Mouse (Mus musculus): ENCODE measurements around the gene Btg2. TPM values are rescaled to one million over a fixed set of nuclear protein-coding genes. Genes with fewer than 3 reads are reported as not detected.
A peak's percentile ranks its signal among the peaks of the same experiment; 100 is the strongest.

Gene Btg2
- polyA plus RNA-seq, 1 experiment from 2014 or later: 105 TPM

- peaks cover 37% of the 10 kb centered on the region for H3K4me1 ChIP-seq
- WGBS: 82% methylated on average over 8 of the region's 8 CpGs
- H3K9me3 ChIP-seq (replicated peaks): no peaks in the 10 kb centered on the region
These were observed 4.8 kb upstream of the Btg2 start for GRCm38 (mm10) chr1:134083676-134084075.

GRCm38 (mm10) chr1:134082987-134083516, 4.1 kb upstream of the Btg2 start:
- ATAC-seq (ENCODE audit: low FRiP score): no peak
- Histone ChIP-seq H3K27me3 (no peaks in the 10 kb centered on the region; the same call in 1 of the 2 replicates), H3K9ac (peak overlapping the region; percentile 5; the same call in 1 of the 2 replicates), H3K4me2 (replicated peaks) (no peak overlapping the region), H3K27ac (no peak overlapping the region), H3K36me3 (no peaks in the 10 kb centered on the region), H3K4me3 (no peak overlapping the region), H3K4me1 (peaks cover 42% of the 10 kb centered on the region), H3K9me3 (replicated peaks) (no peaks in the 10 kb centered on the region)
- 54% methylated on average over 11 of the region's 11 CpGs for WGBS

More at GRCm38 (mm10) chr1:134083676-134084075, 4.8 kb upstream of the Btg2 start:
- Histone ChIP-seq H3K9ac (no peak overlapping the region), H3K4me3 (no peak overlapping the region), H3K36me3 (no peaks in the 10 kb centered on the region), H3K27me3 (no peaks in the 10 kb centered on the region; the same call in 1 of the 2 replicates), H3K4me2 (replicated peaks) (no peak overlapping the region), H3K27ac (no peak overlapping the region)
- no peak for ATAC-seq (ENCODE audit: low FRiP score)

GRCm38 (mm10) chr1:134080881-134081450, 2.0 kb upstream of the Btg2 start:
- 84% methylated on average over 5 of the region's 5 CpGs for WGBS
- ATAC-seq (ENCODE audit: low FRiP score): no peak
- Histone ChIP-seq H3K27me3 (no peaks in the 10 kb centered on the region; the same call in 1 of the 2 replicates), H3K4me2 (replicated peaks) (no peak overlapping the region), H3K27ac (no peak overlapping the region), H3K9ac (no peak overlapping the region), H3K4me1 (peaks cover 47% of the 10 kb centered on the region), H3K4me3 (no peak overlapping the region), H3K36me3 (0 out of 2 replicates have a peak, but pooled peaks cover 1% of the 10 kb centered on the region), H3K9me3 (replicated peaks) (no peaks in the 10 kb centered on the region)

- Histone ChIP-seq H3K4me2 (replicated peaks) (no peak overlapping the region), H3K9me3 (replicated peaks) (no peaks in the 10 kb centered on the region), H3K27me3 (no peaks in the 10 kb centered on the region), H3K27ac (peak overlapping the region; percentile 79), H3K4me3 (no peak overlapping the region), H3K36me3 (peaks cover 7% of the 10 kb centered on the region; the same call in 1 of the 2 replicates), H3K9ac (no peak overlapping the region), H3K4me1 (peaks cover 50% of the 10 kb centered on the region)
- ATAC-seq (ENCODE audit: low FRiP score): no peak
- 74% methylated on average over 4 of the region's 4 CpGs for WGBS
These were observed 1.5 kb upstream of the Btg2 start for GRCm38 (mm10) chr1:134080406-134080805.

- peak overlapping the region; percentile 79 for H3K27ac ChIP-seq
- peaks cover 11% of the 10 kb centered on the region for H3K36me3 ChIP-seq
- H3K4me1 ChIP-seq: peaks cover 56% of the 10 kb centered on the region
- H3K27me3 ChIP-seq: no peaks in the 10 kb centered on the region
- ATAC-seq (ENCODE audit: low FRiP score): peak; percentile 27; the same call in 1 of the 2 replicates
- 5% methylated on average over 9 of the region's 9 CpGs for WGBS
- peak overlapping the region; percentile 67 for H3K4me2 ChIP-seq (replicated peaks)
- peak overlapping the region; percentile 74 for H3K9ac ChIP-seq
- H3K9me3 ChIP-seq (replicated peaks): no peaks in the 10 kb centered on the region
- H3K4me3 ChIP-seq: peak overlapping the region; percentile 71
These were observed 700 bp upstream of the Btg2 start for GRCm38 (mm10) chr1:134079477-134080163.

- Histone ChIP-seq H3K9me3 (replicated peaks) (no peaks in the 10 kb centered on the region), H3K27ac (peak overlapping the region; percentile 79), H3K4me1 (peaks cover 60% of the 10 kb centered on the region), H3K9ac (peak overlapping the region; percentile 74), H3K4me3 (peak overlapping the region; percentile 71), H3K36me3 (peaks cover 13% of the 10 kb centered on the region), H3K27me3 (no peaks in the 10 kb centered on the region), H3K4me2 (replicated peaks) (peak overlapping the region; percentile 67)
- ATAC-seq (ENCODE audit: low FRiP score): peak; percentile 33
- 9% methylated on average over 19 of the region's 19 CpGs for WGBS
These were observed 692 bp downstream of the Btg2 start for GRCm38 (mm10) chr1:134078061-134078795.

- H3K4me1 ChIP-seq: peaks cover 54% of the 10 kb centered on the region
These were observed 1.4 kb downstream of the Btg2 start for GRCm38 (mm10) chr1:134077389-134078060.

GRCm38 (mm10) chr1:134076789-134077188, 2.1 kb downstream of the Btg2 start:
- H3K4me1 ChIP-seq: peaks cover 55% of the 10 kb centered on the region
- H3K9me3 ChIP-seq (replicated peaks): no peaks in the 10 kb centered on the region
- no peaks in the 10 kb centered on the region for H3K27me3 ChIP-seq
- H3K36me3 ChIP-seq: peaks cover 13% of the 10 kb centered on the region
- peak overlapping the region; percentile 71 for H3K4me3 ChIP-seq
- 21% methylated on average over 2 of the region's 2 CpGs for WGBS
- H3K27ac ChIP-seq: peak overlapping the region; percentile 57
- no peak for ATAC-seq (ENCODE audit: low FRiP score)
- peak overlapping the region; percentile 67 for H3K4me2 ChIP-seq (replicated peaks)
- H3K9ac ChIP-seq: peak overlapping the region; percentile 74

More at GRCm38 (mm10) chr1:134077389-134078060, 1.4 kb downstream of the Btg2 start:
- Histone ChIP-seq H3K27ac (peak overlapping the region; percentile 79), H3K27me3 (no peaks in the 10 kb centered on the region), H3K9ac (peak overlapping the region; percentile 74), H3K9me3 (replicated peaks) (no peaks in the 10 kb centered on the region), H3K4me3 (peak overlapping the region; percentile 71), H3K36me3 (peaks cover 13% of the 10 kb centered on the region), H3K4me2 (replicated peaks) (peak overlapping the region; percentile 67)
- WGBS: 31% methylated on average over 14 of the region's 14 CpGs
- ATAC-seq (ENCODE audit: low FRiP score): no peak

- peak overlapping the region; percentile 67 for H3K4me2 ChIP-seq (replicated peaks)
- H3K27me3 ChIP-seq: no peaks in the 10 kb centered on the region
- H3K4me3 ChIP-seq: peak overlapping the region; percentile 71
- WGBS: 89% methylated on average over 8 of the region's 8 CpGs
- peaks cover 68% of the 10 kb centered on the region for H3K4me1 ChIP-seq
- H3K9ac ChIP-seq: peak overlapping the region; percentile 74
- H3K9me3 ChIP-seq (replicated peaks): no peaks in the 10 kb centered on the region
- no peak for ATAC-seq (ENCODE audit: low FRiP score)
- peak overlapping the region; percentile 57 for H3K27ac ChIP-seq
- H3K36me3 ChIP-seq: peaks cover 13% of the 10 kb centered on the region
These were observed 3.4 kb downstream of the Btg2 start for GRCm38 (mm10) chr1:134075532-134075931.

- H3K4me3 ChIP-seq: no peak overlapping the region
- WGBS: 76% methylated on average over 10 of the region's 10 CpGs
- peaks cover 13% of the 10 kb centered on the region for H3K36me3 ChIP-seq
- peak overlapping the region; percentile 67; the same call in 1 of the 2 replicates for H3K4me2 ChIP-seq (replicated peaks)
- H3K27ac ChIP-seq: peak overlapping the region; percentile 24
- ATAC-seq (ENCODE audit: low FRiP score): no peak
- H3K27me3 ChIP-seq: no peaks in the 10 kb centered on the region
- H3K4me1 ChIP-seq: peaks cover 67% of the 10 kb centered on the region
- H3K9ac ChIP-seq: no peak overlapping the region
- H3K9me3 ChIP-seq (replicated peaks): no peaks in the 10 kb centered on the region
These were observed 4.3 kb downstream of the Btg2 start for GRCm38 (mm10) chr1:134074606-134075005.

GRCm38 (mm10) chr1:134074184-134074583, 4.7 kb downstream of the Btg2 start:
- no peak for ATAC-seq (ENCODE audit: low FRiP score)
- H3K4me2 ChIP-seq (replicated peaks): 0 out of 2 replicates have a peak overlapping the region, but pooled peaks have one; percentile 67
- 36% methylated on average over 3 of the region's 3 CpGs for WGBS
- no peak overlapping the region for H3K9ac ChIP-seq
- no peaks in the 10 kb centered on the region for H3K9me3 ChIP-seq (replicated peaks)
- H3K4me1 ChIP-seq: peaks cover 64% of the 10 kb centered on the region
- H3K27ac ChIP-seq: peak overlapping the region; percentile 24; the same call in 1 of the 2 replicates
- H3K27me3 ChIP-seq: no peaks in the 10 kb centered on the region
- H3K4me3 ChIP-seq: no peak overlapping the region
- peaks cover 13% of the 10 kb centered on the region for H3K36me3 ChIP-seq

Measured in hindbrain, embryonic 12.5 days (tissue).